Mouse (Mus musculus): Measurements from ENCODE around the gene Akap7.

Gene Akap7

GRCm38 (mm10) chr10:25307770-25308169, at the start of gene Akap7:
Akap7 (minus strand) TSS chr10:25307870.
- no peak for DNase-seq

DNA sequence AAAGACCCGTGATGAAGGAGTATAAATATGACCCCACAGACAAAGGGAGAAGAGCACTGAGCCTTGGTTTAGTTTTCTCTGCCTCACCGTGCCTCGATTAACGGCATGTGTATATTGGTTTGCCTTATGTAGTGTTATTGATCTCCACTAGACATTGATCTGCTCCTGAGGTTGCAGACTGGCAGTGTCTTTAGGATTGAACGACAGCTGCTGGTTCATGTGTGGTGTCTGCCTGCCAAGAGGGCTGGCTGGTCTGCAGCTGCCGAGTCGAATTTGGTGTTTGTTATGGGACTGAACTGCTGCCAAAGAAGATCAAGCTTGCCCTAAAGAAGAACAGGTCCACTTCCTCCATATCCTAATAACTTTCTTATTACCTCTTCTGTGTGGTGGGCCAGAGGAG, 46.7 kb upstream of the Akap7 start:
- DNase-seq = no peak

DNA sequence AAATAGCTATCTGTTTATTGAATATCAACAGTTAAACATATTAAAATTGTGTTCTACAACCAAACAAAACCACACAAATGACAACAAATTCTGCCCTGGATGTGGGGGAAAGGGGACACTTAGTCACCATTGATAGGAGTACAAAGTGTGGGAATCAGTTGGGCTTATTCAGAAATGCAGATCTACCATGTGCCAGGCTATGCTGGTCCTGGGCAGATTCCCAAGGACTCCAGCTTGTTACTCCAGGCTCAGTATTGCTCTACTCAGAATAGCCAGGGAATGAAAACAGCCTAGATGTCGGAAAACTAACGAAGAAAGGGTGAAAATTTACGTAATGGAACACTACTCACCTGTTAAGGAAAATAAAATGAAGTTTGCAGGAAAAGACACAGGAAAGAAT, 46.3 kb upstream of the Akap7 start:
- no peak for DNase-seq

- DNase-seq = no peak
Measured at GRCm38 (mm10) chr10:25342801-25343200, 35.1 kb upstream of the Akap7 start.

DNA sequence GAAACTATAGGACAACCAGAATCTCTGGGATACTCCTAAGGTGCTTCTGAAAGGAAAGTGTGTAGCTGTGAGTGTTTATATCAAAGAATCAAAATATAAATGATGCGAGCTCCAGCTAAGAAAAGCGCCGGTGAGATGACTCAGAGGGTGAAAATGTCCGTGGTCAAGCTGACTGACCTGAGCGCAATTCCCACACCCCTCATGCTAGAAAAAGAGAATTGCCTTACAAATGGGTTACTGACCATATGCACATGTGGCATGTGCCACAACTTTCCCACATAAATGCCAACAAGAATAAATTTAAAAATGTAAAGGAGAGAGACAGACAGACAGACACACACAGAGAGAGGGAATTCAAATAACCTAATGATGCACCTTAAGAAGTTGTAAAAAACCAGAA, 33.0 kb upstream of the Akap7 start:
- DNase-seq = no peak

- no peak for DNase-seq
Measured at GRCm38 (mm10) chr10:25333390-25334079, 25.9 kb upstream of the Akap7 start.

DNA sequence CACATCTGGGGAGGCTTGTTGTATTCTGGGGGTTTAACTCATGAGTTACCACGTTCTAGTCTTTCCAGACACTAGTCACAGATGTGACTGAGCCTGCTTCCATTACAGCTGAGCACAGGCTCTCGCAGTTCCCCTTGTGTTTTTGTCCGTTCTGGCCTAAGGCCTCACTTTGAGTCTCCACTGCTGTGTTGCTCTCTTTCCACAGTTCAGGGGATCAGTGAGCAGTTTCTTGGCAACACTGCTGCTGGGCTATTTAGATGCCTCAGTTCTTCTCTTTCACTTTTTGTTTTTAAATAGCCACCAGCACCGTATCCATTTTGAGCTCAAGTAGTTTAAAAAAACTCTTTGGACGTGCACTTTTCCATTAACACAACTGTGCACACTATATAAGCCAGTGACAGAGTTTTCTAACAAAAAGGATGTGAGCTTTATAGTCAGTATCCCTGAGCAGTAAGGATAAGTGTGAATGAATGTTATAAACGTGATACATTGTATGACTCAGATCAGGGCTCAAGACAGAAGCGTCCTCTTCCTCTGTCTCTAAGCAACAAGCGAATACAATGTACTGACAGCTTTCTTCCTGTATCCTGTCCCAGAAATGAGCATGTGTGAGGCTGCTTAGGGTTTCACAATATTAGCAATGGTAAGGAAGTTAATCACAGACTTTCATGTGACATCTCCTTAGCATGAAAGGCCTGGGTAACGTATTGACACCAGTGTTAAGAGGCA, 23.8 kb upstream of the Akap7 start:
- no peak for DNase-seq

GRCm38 (mm10) chr10:25330094-25330493, 22.4 kb upstream of the Akap7 start:
- no peak for DNase-seq

- DNase-seq = no peak
Measured at GRCm38 (mm10) chr10:25327511-25327910, 19.8 kb upstream of the Akap7 start.

DNA sequence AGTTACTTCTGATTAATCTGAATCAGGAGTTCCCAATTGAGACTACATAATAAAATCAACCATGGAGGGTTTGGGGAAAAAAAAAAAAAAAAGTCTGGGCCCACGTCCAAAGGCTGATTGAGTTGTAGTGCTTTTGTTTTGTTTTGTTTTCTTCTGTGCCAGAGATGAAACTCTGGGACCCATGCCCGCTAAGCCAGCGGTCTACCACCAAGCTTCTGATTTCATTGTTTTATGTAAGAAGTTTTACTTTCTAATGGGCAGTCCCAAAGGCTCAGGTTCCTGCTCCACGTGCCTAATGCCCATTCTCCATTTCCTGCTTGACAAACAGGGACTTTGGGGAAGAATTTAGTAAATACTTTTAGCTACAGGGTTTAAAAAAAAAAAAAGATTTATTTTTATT, 18.0 kb upstream of the Akap7 start:
- DNase-seq = no peak

GRCm38 (mm10) chr10:25321198-25321597, 13.5 kb upstream of the Akap7 start:
- DNase-seq = no peak

- DNase-seq = no peak
Measured at GRCm38 (mm10) chr10:25319531-25319930, 11.9 kb upstream of the Akap7 start.

DNA sequence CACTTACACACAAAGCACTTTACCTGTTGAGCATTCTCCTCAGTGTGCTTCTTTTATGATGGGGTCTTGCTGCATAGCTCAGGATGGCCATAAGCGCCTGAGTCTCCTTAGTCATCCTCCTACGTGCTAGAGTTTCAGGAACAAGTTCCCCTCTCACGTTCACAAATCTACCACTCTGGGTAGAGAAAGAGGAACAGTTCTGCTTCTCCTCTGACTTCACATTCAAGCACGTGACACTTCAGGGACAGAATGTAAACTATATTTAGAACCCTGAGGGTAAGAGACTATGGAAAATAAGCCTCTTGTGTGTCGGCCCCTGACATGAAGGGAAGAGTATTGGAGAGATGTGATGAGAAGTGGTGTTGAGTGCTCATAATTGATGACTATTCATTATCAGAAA, 10.7 kb upstream of the Akap7 start:
- DNase-seq = no peak

DNA sequence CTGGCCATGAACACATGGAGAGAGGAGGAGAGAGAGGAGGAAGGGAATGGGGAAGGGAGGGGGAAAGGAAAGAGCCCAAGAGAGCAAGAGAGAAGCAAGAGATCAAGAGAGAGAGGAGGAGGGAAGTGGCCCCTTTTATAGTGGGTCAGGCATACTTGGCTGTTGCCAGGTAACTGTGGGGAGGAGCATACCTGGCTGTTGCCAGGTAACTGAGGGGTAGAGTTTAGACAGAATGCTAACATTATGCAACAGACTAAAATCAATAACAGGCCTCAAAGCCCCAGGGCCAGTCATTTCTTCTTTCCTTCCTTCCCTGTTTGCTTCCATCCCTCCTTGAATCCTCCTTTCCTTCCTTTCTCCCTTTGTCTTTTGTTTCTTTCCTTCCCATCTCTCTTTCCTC, 10.0 kb upstream of the Akap7 start:
- no peak for DNase-seq

DNA sequence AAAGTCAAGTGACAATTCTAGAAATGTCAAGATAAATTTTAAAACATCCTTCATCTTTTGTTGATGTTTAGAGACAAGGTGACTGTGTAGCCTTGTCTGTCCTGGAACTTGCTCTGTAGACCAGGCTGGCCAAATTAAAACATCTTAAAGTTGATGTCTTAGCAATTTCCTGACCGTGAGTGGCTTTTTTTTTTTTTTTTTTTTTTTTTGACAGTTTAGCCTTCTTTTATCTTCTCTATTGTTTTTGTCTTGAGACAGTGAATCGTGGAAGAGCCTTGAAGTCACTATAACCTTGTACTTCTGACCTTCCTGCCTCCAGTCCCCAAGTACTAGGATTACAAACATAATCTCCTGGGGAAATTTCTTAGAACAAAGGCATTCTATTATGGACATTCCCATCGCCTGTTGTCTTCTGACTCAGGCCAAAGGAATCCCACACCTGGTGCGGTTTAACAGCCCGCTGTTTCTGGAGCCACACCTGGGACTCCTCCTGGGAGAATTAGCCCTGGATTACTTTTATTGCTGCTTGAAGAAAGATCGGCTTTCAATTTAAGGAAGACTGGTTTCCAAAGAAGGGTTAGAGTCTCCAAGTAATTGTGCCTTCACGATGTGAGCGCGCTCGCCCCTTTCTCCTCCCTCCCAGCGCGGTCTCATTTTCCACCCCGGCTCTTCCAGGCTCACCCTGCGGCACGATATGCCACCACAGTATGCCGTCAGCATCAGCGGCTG, 6.3 kb upstream of the Akap7 start:
- no peak for DNase-seq

DNA sequence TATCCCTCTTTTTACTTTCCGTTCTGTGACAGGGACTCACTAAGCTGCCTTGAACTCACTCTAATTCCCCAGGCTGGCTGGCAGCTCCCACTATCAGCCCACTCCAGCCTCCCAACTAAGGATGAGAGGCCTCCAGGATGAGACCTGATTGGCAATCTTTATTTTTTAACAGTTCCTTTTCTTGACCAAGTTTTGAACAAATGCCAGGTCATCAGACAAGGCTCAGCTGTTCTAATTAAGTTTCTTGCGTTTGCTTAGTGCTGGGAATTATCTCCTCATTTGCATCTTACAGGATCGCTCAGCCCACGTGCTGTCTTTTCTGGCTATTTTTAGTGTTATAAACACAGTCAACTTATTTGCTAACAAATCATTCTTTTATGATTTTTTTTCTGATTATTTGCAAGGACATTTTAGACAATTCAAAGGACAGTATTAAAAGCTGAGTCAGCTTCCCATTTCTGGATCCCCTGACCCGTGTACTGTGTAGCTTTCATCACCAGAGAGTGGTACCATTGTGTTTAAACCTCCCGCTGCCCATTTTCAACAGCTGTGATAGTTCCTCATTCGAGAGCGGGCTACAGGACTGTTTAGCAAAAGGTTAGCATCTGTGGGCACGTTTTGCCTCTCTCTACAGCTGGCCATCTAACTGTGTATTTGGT, 4.0 kb upstream of the Akap7 start:
- DNase-seq = no peak

- DNase-seq = no peak
Measured at GRCm38 (mm10) chr10:25310736-25311135, 3.1 kb upstream of the Akap7 start.

DNA sequence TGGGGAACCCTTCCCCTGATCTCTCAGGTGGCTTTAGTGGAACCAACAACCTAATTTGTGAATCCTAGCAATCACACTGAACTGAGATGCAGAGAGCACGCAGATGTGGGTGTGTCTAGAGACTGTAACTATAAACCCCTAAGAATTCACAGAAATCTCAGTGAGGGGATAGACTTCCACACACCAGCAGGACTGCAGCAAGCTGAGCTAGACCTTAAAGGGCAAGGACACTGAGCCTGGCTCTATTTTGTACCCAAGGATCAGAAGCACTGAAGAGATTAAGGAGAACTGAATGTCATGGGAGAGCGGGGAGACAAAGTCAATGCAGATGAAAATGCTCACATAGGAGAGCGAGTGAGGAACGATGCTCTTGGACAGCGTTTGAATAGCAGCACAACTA, 2.3 kb upstream of the Akap7 start:
- DNase-seq = no peak

GRCm38 (mm10) chr10:25305146-25305545, 2.5 kb downstream of the Akap7 start:
- no peak for DNase-seq

- DNase-seq = no peak
Measured at GRCm38 (mm10) chr10:25304608-25305007, 3.1 kb downstream of the Akap7 start.

DNA sequence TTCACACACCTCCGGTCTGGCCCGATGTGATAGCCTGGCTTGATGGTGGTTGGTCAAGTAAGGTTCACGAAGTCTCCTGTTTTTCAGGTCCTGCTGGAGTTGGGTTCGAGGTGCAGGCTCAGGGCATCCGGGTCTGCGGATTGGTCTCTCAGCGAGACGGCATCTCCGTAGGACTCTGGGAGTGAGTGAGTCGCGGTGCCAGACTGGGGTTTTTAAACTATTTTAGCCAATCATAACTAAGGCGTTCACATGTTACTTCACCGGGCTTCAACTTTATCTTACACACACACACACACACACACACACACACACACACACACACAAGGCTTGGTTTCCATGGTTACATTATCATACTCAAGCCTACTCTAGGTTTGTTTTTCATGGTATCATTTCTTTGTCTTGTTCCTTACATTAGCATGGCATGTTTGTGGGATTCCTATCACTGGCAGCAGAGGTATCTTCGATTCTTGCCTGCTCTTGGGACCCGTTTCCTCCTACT, 8.6 kb downstream of the Akap7 start:
- no peak for DNase-seq

- DNase-seq = no peak
Measured at GRCm38 (mm10) chr10:25298264-25298671, 9.4 kb downstream of the Akap7 start.

DNA sequence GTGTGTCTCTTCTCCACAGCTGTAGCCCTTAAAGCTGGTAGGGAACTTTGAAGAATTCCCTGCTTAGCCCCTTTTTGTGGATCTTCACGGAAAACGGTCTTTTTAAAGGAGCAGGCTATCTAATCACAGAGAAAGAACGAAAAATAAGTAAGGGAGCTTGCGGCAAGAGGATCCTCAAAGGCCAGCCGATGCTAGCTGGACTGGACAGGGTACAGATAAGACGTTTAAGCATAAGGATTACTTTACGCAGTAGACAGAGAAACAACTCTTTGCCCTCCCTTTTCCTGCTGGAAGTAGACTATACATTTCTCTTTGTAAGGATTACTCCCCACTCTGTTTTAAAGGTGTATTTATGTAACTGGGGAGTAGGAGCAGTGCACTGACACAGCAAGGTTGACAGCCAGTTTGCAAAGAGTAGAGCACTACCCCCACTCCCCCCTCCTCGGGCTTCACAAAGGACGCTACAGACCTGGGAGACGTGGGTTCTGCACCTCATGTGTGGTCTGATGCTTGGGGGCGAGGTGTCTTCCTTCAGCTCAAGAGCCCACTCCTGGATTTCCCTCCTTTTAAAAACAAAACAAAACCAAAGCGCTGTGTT, 9.9 kb downstream of the Akap7 start:
- DNase-seq = no peak

Data from thymus, postnatal 25 days (tissue).